Mouse (Mus musculus): ENCODE measurements around the gene Slc32a1. TPM values are rescaled to one million over a fixed set of nuclear protein-coding genes. Genes with fewer than 3 reads are reported as not detected.

Slc32a1 gene
- polyA plus RNA-seq, 1 experiment, result not detected

Other genes with a start within 250 kb of the Slc32a1 start
- gene Snhg11, start 235.1 kb upstream of the Slc32a1 start, polyA plus RNA-seq (2012; ENCODE audit: insufficient read depth, insufficient read length, missing spikeins), result 0.91 and 4.4 TPM in 2 replicates
- gene Ralgapb, start 200.9 kb upstream of the Slc32a1 start, polyA plus RNA-seq (2012; ENCODE audit: insufficient read depth, insufficient read length, missing spikeins), result 16.9 and 18.8 TPM in 2 replicates
- 567 and 679 TPM in 2 replicates for gene Adig, start 108.2 kb upstream of the Slc32a1 start, polyA plus RNA-seq (2012; ENCODE audit: insufficient read depth, insufficient read length, missing spikeins)
- not detected in 2 replicates for gene Arhgap40, start 98.0 kb upstream of the Slc32a1 start, polyA plus RNA-seq (2012; ENCODE audit: insufficient read depth, insufficient read length, missing spikeins)
- gene Actr5, start 14.1 kb downstream of the Slc32a1 start, polyA plus RNA-seq (2012; ENCODE audit: insufficient read depth, insufficient read length, missing spikeins), result 3.5 and 3.9 TPM in 2 replicates
- 1.1 and 2.3 TPM in 2 replicates for gene Ppp1r16b, start 54.6 kb downstream of the Slc32a1 start, polyA plus RNA-seq (2012; ENCODE audit: insufficient read depth, insufficient read length, missing spikeins)
- gene Fam83d, start 157.3 kb downstream of the Slc32a1 start, polyA plus RNA-seq (2012; ENCODE audit: insufficient read depth, insufficient read length, missing spikeins), result not detected in 2 replicates
- 4.1 and 8.0 TPM in 2 replicates for gene Dhx35, start 184.0 kb downstream of the Slc32a1 start, polyA plus RNA-seq (2012; ENCODE audit: insufficient read depth, insufficient read length, missing spikeins)